Mouse (Mus musculus): ENCODE results near the gene Myrip. TPM values are rescaled to one million over a fixed set of nuclear protein-coding genes. Genes with fewer than 3 reads are reported as not detected.

Gene Myrip
- total and polyA plus RNA-seq, 3 experiments = 0.03 TPM; not detected in 2

GRCm38 (mm10) chr9:120372347-120372746 is 71.0 kb downstream of the Myrip start (continued):
- TF ChIP-seq TAL1 (IDR thresholded peaks at IDR 0.05; ENCODE audit: low read length) = no peak
- no peak for TF ChIP-seq JUND (IDR thresholded peaks at IDR 0.05; ENCODE audit: low read depth, low read length)
- TF ChIP-seq EP300 (IDR thresholded peaks at IDR 0.05; ENCODE audit: low read depth in 1 of 2, low read length in 2 of 2) = no peak
- TF ChIP-seq E2F4 (IDR thresholded peaks at IDR 0.05; ENCODE audit: borderline replicate concordance, low read depth, low read length) = no peak
- no peak for TF ChIP-seq KAT2A (conservative IDR thresholded peaks at IDR 0.05; ENCODE audit: low read depth, low read length)

- Histone ChIP-seq H3K4me1 (ENCODE audit: control insufficient read depth in 1 of 2, insufficient read depth in 2 of 2, low read length in 2 of 2) (no peaks in the 10 kb centered on the region), H3K9ac (ENCODE audit: control insufficient read depth, low read depth, low read length, poor library complexity, severe bottlenecking) (no peak overlapping the region), H3K9me3 (replicated peaks; ENCODE audit: insufficient read depth, low read length) (no peaks in the 10 kb centered on the region), H3K27me3 (ENCODE audit: control insufficient read depth in 1 of 2, insufficient read depth in 2 of 2, low read length in 2 of 2) (no peaks in the 10 kb centered on the region), H3K79me2 (ENCODE audit: control insufficient read depth, insufficient read depth, low read length, poor library complexity) (no peaks in the 10 kb centered on the region), H3K27ac (ENCODE audit: control insufficient read depth, low read depth, low read length) (no peak overlapping the region), H3K36me3 (ENCODE audit: control insufficient read depth in 1 of 2, insufficient read depth in 2 of 2, low read length in 2 of 2) (no peaks in the 10 kb centered on the region), H3K4me3 (ENCODE audit: control insufficient read depth in 1 of 2, insufficient read depth in 1 of 2, low read depth in 2 of 2, low read length in 2 of 2) (no peak overlapping the region)
- no peak for TF ChIP-seq CHD2 (IDR thresholded peaks at IDR 0.05; ENCODE audit: low read length)
- no peak for TF ChIP-seq MXI1 (IDR thresholded peaks at IDR 0.05; ENCODE audit: low read depth, low read length)
- TF ChIP-seq RCOR1 (IDR thresholded peaks at IDR 0.05; ENCODE audit: low read depth, low read length) = no peak
- no peak for TF ChIP-seq POLR2A (IDR thresholded peaks at IDR 0.05; ENCODE audit: control insufficient read depth in 1 of 2, insufficient read depth in 1 of 2, low read depth in 1 of 2, low read length in 2 of 2, poor library complexity in 1 of 2)
- TF ChIP-seq ELF1 (IDR thresholded peaks at IDR 0.05; ENCODE audit: low read depth, low read length) = no peak
- TF ChIP-seq MYB (IDR thresholded peaks at IDR 0.05; ENCODE audit: low read depth, low read length) = no peak
- TF ChIP-seq SMC3 (IDR thresholded peaks at IDR 0.05; ENCODE audit: low read depth, low read length) = peak; percentile 51
- TF ChIP-seq CTCF (IDR thresholded peaks at IDR 0.05 in 2 of 3, conservative IDR thresholded peaks at IDR 0.05 in 1 of 3; ENCODE audit: control insufficient read depth in 1 of 3, insufficient read depth in 1 of 3, low read depth in 2 of 3, low read length in 3 of 3, poor library complexity in 1 of 3, severe bottlenecking in 1 of 3) = peak; percentile 54 to 64 (median 60)
- TF ChIP-seq TBP (IDR thresholded peaks at IDR 0.05; ENCODE audit: low read depth, low read length) = no peak
- TF ChIP-seq CHD1 (IDR thresholded peaks at IDR 0.05; ENCODE audit: low read depth, low read length) = no peak
- TF ChIP-seq RAD21 (IDR thresholded peaks at IDR 0.05; ENCODE audit: low read depth, low read length) = peak; percentile 60
- TF ChIP-seq ZC3H11A (IDR thresholded peaks at IDR 0.05; ENCODE audit: low read depth, low read length) = peak; percentile 26; the same call in 1 of the 2 replicates
- peak; percentile 42 for DNase-seq (ENCODE audit: low read depth, low spot score)
These were observed 76.4 kb downstream of the Myrip start for GRCm38 (mm10) chr9:120377726-120378125.

- H3K9me3 ChIP-seq (replicated peaks; ENCODE audit: insufficient read depth, low read length) = no peaks in the 10 kb centered on the region
- no peak for DNase-seq (ENCODE audit: low read depth, low spot score)
- H3K36me3 ChIP-seq (ENCODE audit: control insufficient read depth in 1 of 2, insufficient read depth in 2 of 2, low read length in 2 of 2) = no peaks in the 10 kb centered on the region
- H3K27ac ChIP-seq (ENCODE audit: control insufficient read depth, low read depth, low read length) = no peak overlapping the region
- H3K4me3 ChIP-seq (ENCODE audit: control insufficient read depth in 1 of 2, insufficient read depth in 1 of 2, low read depth in 2 of 2, low read length in 2 of 2) = no peak overlapping the region
- H3K9ac ChIP-seq (ENCODE audit: control insufficient read depth, low read depth, low read length, poor library complexity, severe bottlenecking) = no peak overlapping the region
- TF ChIP-seq MEF2A (IDR thresholded peaks at IDR 0.05; ENCODE audit: extremely low read depth, insufficient replicate concordance, low read depth, low read length, poor library complexity, severe bottlenecking) = no peak
- no peak for TF ChIP-seq KAT2A (conservative IDR thresholded peaks at IDR 0.05; ENCODE audit: low read depth, low read length)
- TF ChIP-seq MAZ (IDR thresholded peaks at IDR 0.05; ENCODE audit: low read depth, low read length) = no peak
- no peak for TF ChIP-seq NRF1 (IDR thresholded peaks at IDR 0.05; ENCODE audit: insufficient read depth, low read depth, low read length, poor library complexity, severe bottlenecking)
- TF ChIP-seq ZC3H11A (IDR thresholded peaks at IDR 0.05; ENCODE audit: low read depth, low read length) = no peak
- TF ChIP-seq USF1 (IDR thresholded peaks at IDR 0.05; ENCODE audit: low read depth, low read length) = no peak
- no peak for TF ChIP-seq TAL1 (IDR thresholded peaks at IDR 0.05; ENCODE audit: low read length)
- no peak for TF ChIP-seq GATA1 (IDR thresholded peaks at IDR 0.05; ENCODE audit: low read depth, low read length)
- no peak for TF ChIP-seq POLR2AphosphoS5 (IDR thresholded peaks at IDR 0.05; ENCODE audit: borderline replicate concordance, low read depth, low read length)
- TF ChIP-seq RCOR1 (IDR thresholded peaks at IDR 0.05; ENCODE audit: low read depth, low read length) = no peak
- no peak for TF ChIP-seq MAX (IDR thresholded peaks at IDR 0.05; ENCODE audit: low read length)
- no peak for TF ChIP-seq UBTF (IDR thresholded peaks at IDR 0.05; ENCODE audit: borderline replicate concordance, insufficient read depth, low read depth, low read length)
- H3K4me1 ChIP-seq (ENCODE audit: control insufficient read depth in 1 of 2, insufficient read depth in 2 of 2, low read length in 2 of 2) = no peaks in the 10 kb centered on the region
- H3K27me3 ChIP-seq (ENCODE audit: control insufficient read depth in 1 of 2, insufficient read depth in 2 of 2, low read length in 2 of 2) = no peaks in the 10 kb centered on the region
- H3K79me2 ChIP-seq (ENCODE audit: control insufficient read depth, insufficient read depth, low read length, poor library complexity) = no peaks in the 10 kb centered on the region
These were observed 93.9 kb downstream of the Myrip start for GRCm38 (mm10) chr9:120395188-120395587.

Data from MEL (cell line).